Mouse (Mus musculus): ENCODE results near the gene Cntnap2. TPM values are rescaled to one million over a fixed set of nuclear protein-coding genes. Genes with fewer than 3 reads are reported as not detected.

Cntnap2 gene
- polyA plus RNA-seq, 1 experiment from 2014 or later: 22.2 TPM

GRCm38 (mm10) chr6:46919973-46920372 lies 1860.8 kb downstream of the Cntnap2 start:
- Histone ChIP-seq H3K27me3 (ENCODE audit: insufficient read depth, poor library complexity, severe bottlenecking) (no peaks in the 10 kb centered on the region), H3K36me3 (no peaks in the 10 kb centered on the region), H3K4me1 (replicated peaks) (no peaks in the 10 kb centered on the region), H3K27ac (no peak overlapping the region), H3K9me3 (no peaks in the 10 kb centered on the region), H3K4me3 (no peak overlapping the region)
- WGBS: 93% methylated on average over 3 of the region's 3 CpGs
- no peak for DNase-seq (ENCODE audit: low spot score)

- H3K27me3 ChIP-seq (ENCODE audit: insufficient read depth, poor library complexity, severe bottlenecking): no peaks in the 10 kb centered on the region
- H3K4me3 ChIP-seq: no peak overlapping the region
- no peaks in the 10 kb centered on the region for H3K36me3 ChIP-seq
- 62% methylated on average over 7 of the region's 7 CpGs for WGBS
- H3K9me3 ChIP-seq: no peaks in the 10 kb centered on the region
- H3K4me1 ChIP-seq (replicated peaks): no peaks in the 10 kb centered on the region
- DNase-seq (ENCODE audit: low spot score): no peak
- no peak overlapping the region for H3K27ac ChIP-seq
Observed at GRCm38 (mm10) chr6:46924709-46925108, 1865.6 kb downstream of the Cntnap2 start.

GRCm38 (mm10) chr6:46945703-46946102 lies 1886.5 kb downstream of the Cntnap2 start:
- H3K36me3 ChIP-seq: no peaks in the 10 kb centered on the region
- no peaks in the 10 kb centered on the region for H3K27me3 ChIP-seq (ENCODE audit: insufficient read depth, poor library complexity, severe bottlenecking)
- no peaks in the 10 kb centered on the region for H3K4me1 ChIP-seq (replicated peaks)
- no peaks in the 10 kb centered on the region for H3K9me3 ChIP-seq
- WGBS: 82% methylated on average over 4 of the region's 4 CpGs
- H3K4me3 ChIP-seq: no peak overlapping the region
- no peak overlapping the region for H3K27ac ChIP-seq
- no peak for DNase-seq (ENCODE audit: low spot score)

GRCm38 (mm10) chr6:46961022-46961686 lies 1902.0 kb downstream of the Cntnap2 start:
- H3K36me3 ChIP-seq: no peaks in the 10 kb centered on the region
- H3K4me1 ChIP-seq (replicated peaks): no peaks in the 10 kb centered on the region
- no peaks in the 10 kb centered on the region for H3K9me3 ChIP-seq
- DNase-seq (ENCODE audit: low spot score): peak; percentile 79
- H3K4me3 ChIP-seq: no peak overlapping the region
- no peaks in the 10 kb centered on the region for H3K27me3 ChIP-seq (ENCODE audit: insufficient read depth, poor library complexity, severe bottlenecking)
- WGBS: 36% methylated on average over 10 of the region's 10 CpGs
- H3K27ac ChIP-seq: no peak overlapping the region

GRCm38 (mm10) chr6:46963261-46963660 lies 1904.1 kb downstream of the Cntnap2 start:
- no peaks in the 10 kb centered on the region for H3K27me3 ChIP-seq (ENCODE audit: insufficient read depth, poor library complexity, severe bottlenecking)
- 63% methylated on average over 2 of the region's 2 CpGs for WGBS
- H3K27ac ChIP-seq: no peak overlapping the region
- H3K4me3 ChIP-seq: no peak overlapping the region
- no peaks in the 10 kb centered on the region for H3K36me3 ChIP-seq
- no peaks in the 10 kb centered on the region for H3K4me1 ChIP-seq (replicated peaks)
- H3K9me3 ChIP-seq: no peaks in the 10 kb centered on the region
- DNase-seq (ENCODE audit: low spot score): no peak

GRCm38 (mm10) chr6:46963693-46964092 lies 1904.5 kb downstream of the Cntnap2 start:
- no peak for DNase-seq (ENCODE audit: low spot score)
- Histone ChIP-seq H3K9me3 (no peaks in the 10 kb centered on the region), H3K27me3 (ENCODE audit: insufficient read depth, poor library complexity, severe bottlenecking) (no peaks in the 10 kb centered on the region), H3K4me1 (replicated peaks) (no peaks in the 10 kb centered on the region), H3K36me3 (no peaks in the 10 kb centered on the region), H3K4me3 (no peak overlapping the region), H3K27ac (no peak overlapping the region)
- 67% methylated on average over 3 of the region's 3 CpGs for WGBS

GRCm38 (mm10) chr6:46972640-46973039 lies 1913.5 kb downstream of the Cntnap2 start:
- no peaks in the 10 kb centered on the region for H3K9me3 ChIP-seq
- 84% methylated on average over 2 of the region's 2 CpGs for WGBS
- H3K27ac ChIP-seq: no peak overlapping the region
- no peak for DNase-seq (ENCODE audit: low spot score)
- H3K4me1 ChIP-seq (replicated peaks): no peaks in the 10 kb centered on the region
- H3K27me3 ChIP-seq (ENCODE audit: insufficient read depth, poor library complexity, severe bottlenecking): no peaks in the 10 kb centered on the region
- no peak overlapping the region for H3K4me3 ChIP-seq
- H3K36me3 ChIP-seq: no peaks in the 10 kb centered on the region

GRCm38 (mm10) chr6:46996010-46996602 lies 1936.9 kb downstream of the Cntnap2 start:
- 88% methylated on average over 6 of the region's 6 CpGs for WGBS
- Histone ChIP-seq H3K27me3 (ENCODE audit: insufficient read depth, poor library complexity, severe bottlenecking) (no peaks in the 10 kb centered on the region), H3K36me3 (no peaks in the 10 kb centered on the region), H3K9me3 (no peaks in the 10 kb centered on the region), H3K4me3 (no peak overlapping the region), H3K27ac (no peak overlapping the region), H3K4me1 (replicated peaks) (no peaks in the 10 kb centered on the region)
- no peak for DNase-seq (ENCODE audit: low spot score)

- Histone ChIP-seq H3K9me3 (no peaks in the 10 kb centered on the region), H3K4me3 (no peak overlapping the region), H3K27ac (no peak overlapping the region), H3K27me3 (ENCODE audit: insufficient read depth, poor library complexity, severe bottlenecking) (no peaks in the 10 kb centered on the region), H3K4me1 (replicated peaks) (no peaks in the 10 kb centered on the region), H3K36me3 (no peaks in the 10 kb centered on the region)
- no peak for DNase-seq (ENCODE audit: low spot score)
- 82% methylated on average over 3 of the region's 3 CpGs for WGBS
Observed at GRCm38 (mm10) chr6:47004430-47004829, 1945.3 kb downstream of the Cntnap2 start.

- WGBS: 91% methylated on average over 4 of the region's 4 CpGs
- no peaks in the 10 kb centered on the region for H3K9me3 ChIP-seq
- no peak overlapping the region for H3K4me3 ChIP-seq
- no peaks in the 10 kb centered on the region for H3K4me1 ChIP-seq (replicated peaks)
- DNase-seq (ENCODE audit: low spot score): no peak
- no peaks in the 10 kb centered on the region for H3K27me3 ChIP-seq (ENCODE audit: insufficient read depth, poor library complexity, severe bottlenecking)
- no peaks in the 10 kb centered on the region for H3K36me3 ChIP-seq
- H3K27ac ChIP-seq: no peak overlapping the region
Observed at GRCm38 (mm10) chr6:47012933-47013332, 1953.8 kb downstream of the Cntnap2 start.

GRCm38 (mm10) chr6:47013535-47013934 lies 1954.4 kb downstream of the Cntnap2 start:
- peak; percentile 82 for DNase-seq (ENCODE audit: low spot score)
- Histone ChIP-seq H3K9me3 (no peaks in the 10 kb centered on the region), H3K27ac (no peak overlapping the region), H3K4me1 (replicated peaks) (no peaks in the 10 kb centered on the region), H3K4me3 (no peak overlapping the region), H3K27me3 (ENCODE audit: insufficient read depth, poor library complexity, severe bottlenecking) (no peaks in the 10 kb centered on the region), H3K36me3 (no peaks in the 10 kb centered on the region)
- 10% methylated on average over 4 of the region's 4 CpGs for WGBS

GRCm38 (mm10) chr6:47014886-47015586 lies 1955.9 kb downstream of the Cntnap2 start:
- WGBS: 75% methylated on average over 1 of the region's 1 CpGs
- no peaks in the 10 kb centered on the region for H3K4me1 ChIP-seq (replicated peaks)

GRCm38 (mm10) chr6:47026064-47026686 lies 1967.0 kb downstream of the Cntnap2 start:
- Histone ChIP-seq H3K27ac (no peak overlapping the region), H3K4me3 (no peak overlapping the region), H3K27me3 (ENCODE audit: insufficient read depth, poor library complexity, severe bottlenecking) (no peaks in the 10 kb centered on the region), H3K4me1 (replicated peaks) (no peaks in the 10 kb centered on the region), H3K36me3 (no peaks in the 10 kb centered on the region), H3K9me3 (no peaks in the 10 kb centered on the region)
- 76% methylated on average over 4 of the region's 4 CpGs for WGBS
- DNase-seq (ENCODE audit: low spot score): no peak

More at GRCm38 (mm10) chr6:47014886-47015586, 1955.9 kb downstream of the Cntnap2 start:
- DNase-seq (ENCODE audit: low spot score): no peak
- Histone ChIP-seq H3K27me3 (ENCODE audit: insufficient read depth, poor library complexity, severe bottlenecking) (no peaks in the 10 kb centered on the region), H3K36me3 (no peaks in the 10 kb centered on the region), H3K27ac (no peak overlapping the region), H3K4me3 (no peak overlapping the region), H3K9me3 (no peaks in the 10 kb centered on the region)
